ENCODE assay signal across 7 mouse cellular contexts in the genomic region with DNA sequence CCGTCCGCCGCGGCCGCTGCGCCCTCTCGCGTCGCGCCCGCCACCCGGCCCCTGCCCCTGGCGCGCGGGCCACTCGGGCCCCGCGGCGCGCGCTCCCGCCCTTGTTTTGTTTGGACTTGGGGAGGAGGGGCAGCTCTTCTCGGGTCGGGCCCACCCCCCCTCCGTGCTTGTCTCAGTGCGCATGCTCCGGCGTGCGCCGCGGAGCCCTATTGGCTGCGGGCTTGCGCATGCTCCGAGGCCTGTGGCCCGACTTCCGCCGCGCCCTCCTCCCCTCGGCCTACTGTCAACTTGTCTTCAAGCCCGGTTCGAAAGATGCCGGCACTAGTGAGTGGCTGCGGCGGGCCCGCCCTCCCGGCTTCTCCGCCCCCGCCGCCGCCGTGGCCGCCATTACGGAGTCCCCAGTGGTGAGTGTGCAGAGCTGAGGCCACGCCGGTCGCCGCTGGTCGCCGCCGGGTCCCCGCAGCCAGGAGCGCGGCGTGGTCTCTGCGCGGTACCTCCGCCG. TPM values are rescaled to one million over a fixed set of nuclear protein-coding genes. Genes with fewer than 3 reads are reported as not detected.
DNase-seq lines count a peak whose midpoint lies in the region; ATAC-seq and TF ChIP-seq lines count a peak whose summit lies in the region.

No protein-coding gene starts in this region.

- peak overlapping the region; percentile 99 for H3K9ac ChIP-seq in intestine, postnatal 0 days (ENCODE audit: low read depth, low read length)
- H3K9ac ChIP-seq in midbrain, embryonic 12.5 days (replicated peaks), result peak overlapping the region; percentile 98

- peak; percentile 96 for ATAC-seq in intestine, postnatal 0 days
- ATAC-seq in midbrain, embryonic 12.5 days (ENCODE audit: low FRiP score, low read depth), result peak; percentile 96

- H3K27ac ChIP-seq in embryonic facial prominence, embryonic 10.5 days (replicated peaks), result peak overlapping the region; percentile 100
- H3K27ac ChIP-seq in intestine, postnatal 0 days (ENCODE audit: low read depth, low read length), result peak overlapping the region; percentile 100
- peak overlapping the region; percentile 100 for H3K27ac ChIP-seq in midbrain, embryonic 12.5 days (replicated peaks)
- H3K27ac ChIP-seq in small intestine, adult 2 months (ENCODE audit: insufficient read depth, low read depth, low read length), result peak overlapping the region; percentile 93

- no peak; the same call in 1 of the 2 replicates for TF ChIP-seq POLR2A in small intestine, adult 2 months (IDR thresholded peaks at IDR 0.05; ENCODE audit: low read depth, low read length)

- no peaks in the 10 kb centered on the region for H3K27me3 ChIP-seq in embryonic facial prominence, embryonic 10.5 days (replicated peaks; ENCODE audit: low read depth, poor library complexity, severe bottlenecking)
- no peaks in the 10 kb centered on the region for H3K27me3 ChIP-seq in intestine, postnatal 0 days (replicated peaks; ENCODE audit: control insufficient read depth, insufficient read depth, low read length)
- H3K27me3 ChIP-seq in midbrain, embryonic 12.5 days, result no peaks in the 10 kb centered on the region
- no peaks in the 10 kb centered on the region for H3K27me3 ChIP-seq in small intestine, adult 2 months (ENCODE audit: control insufficient read depth, insufficient read depth, low read length)

- intact Hi-C loops in left cerebral cortex, postnatal 4 days (cut with DNase I), result no loop called here

- peak; percentile 99 for DNase-seq in adrenal gland, postnatal 10 days
- DNase-seq in embryonic facial prominence, embryonic 10.5 days (ENCODE audit: low spot score), result peak; percentile 99
- DNase-seq in gonadal fat pad, adult 2 months (ENCODE audit: low read depth), result peak; percentile 52
- peak; percentile 99 for DNase-seq in left cerebral cortex, postnatal 4 days

- TF ChIP-seq CTCF in intestine, postnatal 0 days (IDR thresholded peaks at IDR 0.05; ENCODE audit: low read depth), result peak; percentile 17
- no peak for TF ChIP-seq CTCF in small intestine, adult 2 months (IDR thresholded peaks at IDR 0.05; ENCODE audit: extremely low read depth, insufficient read length, insufficient replicate concordance, low read depth, low read length)

- H3K36me3 ChIP-seq in embryonic facial prominence, embryonic 10.5 days (replicated peaks), result peaks cover 36% of the 10 kb centered on the region
- H3K36me3 ChIP-seq in intestine, postnatal 0 days (ENCODE audit: control insufficient read depth, insufficient read depth), result peaks cover 1% of the 10 kb centered on the region; the same call in 1 of the 2 replicates
- peaks cover 7% of the 10 kb centered on the region; the same call in 1 of the 2 replicates for H3K36me3 ChIP-seq in midbrain, embryonic 12.5 days
- H3K36me3 ChIP-seq in small intestine, adult 2 months (ENCODE audit: control insufficient read depth, insufficient read depth, low read length), result peaks cover under 1% of the 10 kb centered on the region

- WGBS in embryonic facial prominence, embryonic 10.5 days, result under 1% methylated on average over 68 of the region's 68 CpGs
- under 1% methylated on average over 62 of the region's 68 CpGs for WGBS in intestine, postnatal 0 days
- under 1% methylated on average over 35 of the region's 68 CpGs for WGBS in midbrain, embryonic 12.5 days
- under 1% methylated on average over 68 of the region's 68 CpGs for WGBS in small intestine, adult 2 months

- H3K4me1 ChIP-seq in embryonic facial prominence, embryonic 10.5 days, result peaks cover 35% of the 10 kb centered on the region
- H3K4me1 ChIP-seq in intestine, postnatal 0 days (replicated peaks; ENCODE audit: control insufficient read depth, insufficient read depth, low read length), result peaks cover 11% of the 10 kb centered on the region; the same call in 1 of the 2 replicates
- H3K4me1 ChIP-seq in midbrain, embryonic 12.5 days, result peaks cover 34% of the 10 kb centered on the region
- peaks cover 8% of the 10 kb centered on the region for H3K4me1 ChIP-seq in small intestine, adult 2 months (ENCODE audit: control insufficient read depth, insufficient read depth, insufficient read length, low read length)

- H3K4me2 ChIP-seq in intestine, postnatal 0 days (replicated peaks; ENCODE audit: low read depth), result peak overlapping the region; percentile 81
- peak overlapping the region; percentile 71 for H3K4me2 ChIP-seq in midbrain, embryonic 12.5 days (replicated peaks)

- H3K4me3 ChIP-seq in embryonic facial prominence, embryonic 10.5 days, result peak overlapping the region; percentile 99
- peak overlapping the region; percentile 94 for H3K4me3 ChIP-seq in intestine, postnatal 0 days (ENCODE audit: low read depth, low read length)
- peak overlapping the region; percentile 93 for H3K4me3 ChIP-seq in midbrain, embryonic 12.5 days
- H3K4me3 ChIP-seq in small intestine, adult 2 months (ENCODE audit: low read depth, low read length), result peak overlapping the region; percentile 95

- no peaks in the 10 kb centered on the region for H3K9me3 ChIP-seq in embryonic facial prominence, embryonic 10.5 days
- H3K9me3 ChIP-seq in intestine, postnatal 0 days (ENCODE audit: control insufficient read depth), result no peaks in the 10 kb centered on the region
- no peaks in the 10 kb centered on the region for H3K9me3 ChIP-seq in midbrain, embryonic 12.5 days

RNA-seq across cellular contexts. Expression of a gene that starts 0.8 kb away (rescaled TPM):
- total RNA-seq in adrenal gland, postnatal 10 days (2021), result 100 to 1,000 TPM; 153 to 170 TPM
- polyA plus RNA-seq in embryonic facial prominence, embryonic 10.5 days (2016; fragmentation: Nextera tagmentation; extraction: Ambion mirVana), result 160 and 177 TPM in 2 replicates
- polyA plus RNA-seq in gonadal fat pad, adult 2 months (2012; rRNA removed), result 59.8 and 63.2 TPM in 2 replicates
- polyA plus RNA-seq in intestine, postnatal 0 days (2015; fragmentation: Nextera tagmentation; extraction: Ambion mirVana), result 75.5 and 83.4 TPM in 2 replicates
- total RNA-seq in left cerebral cortex, postnatal 4 days (2021), result 100 to 1,000 TPM; 197 to 205 TPM
- polyA plus RNA-seq in midbrain, embryonic 12.5 days (2016; fragmentation: Nextera tagmentation; extraction: Ambion mirVana), result 217 and 228 TPM in 2 replicates
- 8.4 and 19.6 TPM in 2 replicates for polyA plus RNA-seq in small intestine, adult 2 months (2012; rRNA removed)

RNA-seq across cellular contexts. Expression of a gene that starts 33.3 kb away (rescaled TPM):
- 1 to 10 TPM; 1.2 to 1.6 TPM for total RNA-seq in adrenal gland, postnatal 10 days (2021)
- 1.6 and 2.4 TPM in 2 replicates for polyA plus RNA-seq in embryonic facial prominence, embryonic 10.5 days (2016; fragmentation: Nextera tagmentation; extraction: Ambion mirVana)
- 7.9 and 8.5 TPM in 2 replicates for polyA plus RNA-seq in gonadal fat pad, adult 2 months (2012; rRNA removed)
- 0.21 and 0.33 TPM in 2 replicates for polyA plus RNA-seq in intestine, postnatal 0 days (2015; fragmentation: Nextera tagmentation; extraction: Ambion mirVana)
- 10 to 100 TPM; 17.1 to 18.2 TPM for total RNA-seq in left cerebral cortex, postnatal 4 days (2021)
- polyA plus RNA-seq in midbrain, embryonic 12.5 days (2016; fragmentation: Nextera tagmentation; extraction: Ambion mirVana), result 3.2 and 3.3 TPM in 2 replicates
- polyA plus RNA-seq in small intestine, adult 2 months (2012; rRNA removed), result 0.41 and 0.79 TPM in 2 replicates

RNA-seq across cellular contexts. Expression of a gene that starts 33.3 kb away (rescaled TPM):
- total RNA-seq in adrenal gland, postnatal 10 days (2021), result 1 to 10 TPM; 3.1 to 3.5 TPM
- 0.59 and 0.62 TPM in 2 replicates for polyA plus RNA-seq in embryonic facial prominence, embryonic 10.5 days (2016; fragmentation: Nextera tagmentation; extraction: Ambion mirVana)
- 6.2 and 7.1 TPM in 2 replicates for polyA plus RNA-seq in gonadal fat pad, adult 2 months (2012; rRNA removed)
- polyA plus RNA-seq in intestine, postnatal 0 days (2015; fragmentation: Nextera tagmentation; extraction: Ambion mirVana), result 0.78 and 1.1 TPM in 2 replicates
- 1 to 10 TPM; 8.5 to 9.3 TPM for total RNA-seq in left cerebral cortex, postnatal 4 days (2021)
- 0.63 and 1.2 TPM in 2 replicates for polyA plus RNA-seq in midbrain, embryonic 12.5 days (2016; fragmentation: Nextera tagmentation; extraction: Ambion mirVana)
- 0.11 and 0.19 TPM in 2 replicates for polyA plus RNA-seq in small intestine, adult 2 months (2012; rRNA removed)

Comparison
In these comparisons a context has a peak if more than half of its experiments do, and no peak if none do; other contexts are left out.
1. Peak in every context shown above with its lines: DNase-seq, ATAC-seq, H3K4me3 ChIP-seq and H3K27ac ChIP-seq.